Mouse (Mus musculus) layer of hippocampus, adult 18-20 months (tissue): Measurements from ENCODE around the gene Supt6. TPM values are rescaled to one million over a fixed set of nuclear protein-coding genes. Genes with fewer than 3 reads are reported as not detected.
A peak's percentile ranks its signal among the peaks of the same experiment; 100 is the strongest.
"Not testable (repeated sequence)": the region's sequence is repeated elsewhere in the genome, so short reads cannot be mapped to it uniquely, and the experiment has no call there.

Source experiments
- DNase-seq, 2 experiments: peaks; one replicate each; pipeline ENCODE4 v3.0.0; 2022; ENCODE audit warnings: low spot score in 2 of 2
- total RNA-seq, 2 experiments: library from RNA; stranded (reverse); gene quantifications; 2 replicates each; pipeline ENCODE4 v1.2.3; 2021

Gene Supt6
- total RNA-seq, 2 experiments from 2014 or later = 123 to 126 TPM

- DNase-seq = no peak
These were observed 14.3 kb downstream of the Supt6 start for GRCm38 (mm10) chr11:78231518-78231917.

- DNase-seq = no peak
These were observed 22.2 kb downstream of the Supt6 start for GRCm38 (mm10) chr11:78223586-78223985.

GRCm38 (mm10) chr11:78215709-78216317 is 30.0 kb downstream of the Supt6 start:
- no peak for DNase-seq

GRCm38 (mm10) chr11:78213086-78213817 is 32.5 kb downstream of the Supt6 start:
- no peak for DNase-seq

GRCm38 (mm10) chr11:78211513-78211912 is 34.3 kb downstream of the Supt6 start:
- DNase-seq = no peak

- DNase-seq = no peak
These were observed 35.2 kb downstream of the Supt6 start for GRCm38 (mm10) chr11:78210615-78211014.

GRCm38 (mm10) chr11:78209886-78210285 is 35.9 kb downstream of the Supt6 start:
- DNase-seq = no peak

- DNase-seq = no peak
These were observed 38.6 kb downstream of the Supt6 start for GRCm38 (mm10) chr11:78207190-78207589.

- DNase-seq = peak in 1 of 2 experiments; percentile 39
These were observed 40.2 kb downstream of the Supt6 start for GRCm38 (mm10) chr11:78205361-78206206.

GRCm38 (mm10) chr11:78204287-78204686 is 41.5 kb downstream of the Supt6 start:
- DNase-seq = no peak

GRCm38 (mm10) chr11:78202372-78202771 is 43.4 kb downstream of the Supt6 start:
- no peak for DNase-seq

- DNase-seq = no peak
These were observed 50.5 kb downstream of the Supt6 start for GRCm38 (mm10) chr11:78195101-78195863.

GRCm38 (mm10) chr11:78194411-78195100 is 51.2 kb downstream of the Supt6 start:
- no peak for DNase-seq

- DNase-seq = no peak
These were observed 52.7 kb downstream of the Supt6 start, which contains the start of gene Proca1 for GRCm38 (mm10) chr11:78193113-78193512. TSS of gene Proca1 (plus strand) at chr11:78193392.

- no peak for DNase-seq
These were observed 55.7 kb downstream of the Supt6 start for GRCm38 (mm10) chr11:78190041-78190440.

GRCm38 (mm10) chr11:78189234-78190040 is 56.4 kb downstream of the Supt6 start:
- DNase-seq = peak; percentile 39 to 63

GRCm38 (mm10) chr11:78188331-78189233 is 57.2 kb downstream of the Supt6 start, which contains the start of gene Rab34:
TSS of gene Rab34 (plus strand) at chr11:78188430.
- peak; percentile 58 to 79 for DNase-seq

- not testable (repeated sequence) for DNase-seq
These were observed 61.1 kb downstream of the Supt6 start for GRCm38 (mm10) chr11:78184702-78185101.
